Mouse (Mus musculus) stomach, postnatal 0 days (tissue): ENCODE measurements around the gene Cys1.

ENCODE experiments used
- CTCF ChIP-seq: IDR thresholded peaks from 2 replicates; pipeline ENCODE4 v1.5.1; 2016; ENCODE audit warnings: antibody characterized with exemption, low read depth, mild to moderate bottlenecking, moderate library complexity
- EP300 ChIP-seq: optimal IDR thresholded peaks from 2 replicates; pipeline ENCODE3; 2016; ENCODE audit warnings: antibody characterized with exemption

DNA sequence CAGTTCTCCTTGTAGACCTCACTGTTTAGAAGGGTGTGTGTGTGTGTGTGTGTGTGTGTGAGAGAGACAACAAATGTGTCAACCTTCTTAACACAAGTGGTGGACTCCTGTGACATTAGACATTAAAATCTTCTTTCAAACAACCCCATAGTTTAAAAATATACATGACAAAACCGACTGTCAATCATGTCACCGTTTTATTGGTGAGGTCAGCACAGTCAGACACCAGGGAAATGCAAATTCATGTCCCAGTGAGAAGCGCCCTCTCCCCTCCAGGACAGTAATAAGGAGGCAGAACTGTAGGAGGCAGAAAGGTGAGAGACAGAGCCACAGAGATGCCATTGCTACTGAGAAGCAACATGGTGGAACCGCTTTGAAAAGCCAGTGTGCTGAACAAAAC is 49.2 kb downstream of the Cys1 start:
- TF ChIP-seq CTCF = no peak
- no peak for TF ChIP-seq EP300
